Mouse (Mus musculus) ES-E14 (cell line): Measurements from ENCODE around the gene Ppil4. TPM values are rescaled to one million over a fixed set of nuclear protein-coding genes. Genes with fewer than 3 reads are reported as not detected.

Source experiments
- DNase-seq: peaks from one replicate; pipeline ENCODE4 v3.0.0-alpha.2; 2013; ENCODE audit warnings: low read depth, low spot score
- H3K27ac ChIP-seq: 2 replicates; pipeline ENCODE4 v1.5.1; 2012; ENCODE audit warnings: low read depth, mild to moderate bottlenecking, low read length, moderate library complexity, mixed read lengths; ENCODE audit not compliant: poor library complexity, insufficient read depth, severe bottlenecking
- H3K36me3 ChIP-seq: 2 replicates; pipeline ENCODE4 v1.6.1; 2012; ENCODE audit warnings: mild to moderate bottlenecking, low read length, moderate library complexity, mixed read lengths; ENCODE audit not compliant: control insufficient read depth, poor library complexity, insufficient read depth, severe bottlenecking
- H3K4me1 ChIP-seq, 2 experiments: fragments of 150-350 bp in 1 of 2; sonication (generic) in 1 of 2; 2 replicates each; pipeline ENCODE4 v1.6.1; 2012; ENCODE audit warnings: low read length in 2 of 2, mild to moderate bottlenecking in 1 of 2, mixed read lengths in 1 of 2; ENCODE audit not compliant: control insufficient read depth in 2 of 2, insufficient read depth in 2 of 2, poor library complexity in 1 of 2
- H3K4me3 ChIP-seq, 2 experiments: fragments of 150-350 bp in 1 of 2; sonication (generic) in 1 of 2; 2 replicates each; pipeline ENCODE4 v1.5.1; 2012; ENCODE audit warnings: low read length in 2 of 2, low read depth in 1 of 2, mild to moderate bottlenecking in 1 of 2, mixed read lengths in 1 of 2; ENCODE audit not compliant: insufficient read depth in 1 of 2, poor library complexity in 1 of 2, severe bottlenecking in 1 of 2
- H3K9ac ChIP-seq: 2 replicates; pipeline ENCODE4 v1.6.1; 2012; ENCODE audit warnings: low read depth, mild to moderate bottlenecking, low read length, mixed read lengths; ENCODE audit not compliant: poor library complexity, insufficient read depth, severe bottlenecking
- H3K9me3 ChIP-seq: fragments of 150-350 bp; sonication (generic); 2 replicates; pipeline ENCODE4 v1.6.1; 2012; ENCODE audit warnings: low read depth, mild to moderate bottlenecking, low read length; ENCODE audit not compliant: control insufficient read depth, insufficient read depth
- CHD2 ChIP-seq: IDR thresholded peaks from 2 replicates; pipeline ENCODE4 v1.6.1; 2014; ENCODE audit warnings: mild to moderate bottlenecking, low read depth, low read length, inconsistent platforms
- HCFC1 ChIP-seq: IDR thresholded peaks from 2 replicates; pipeline ENCODE4 v1.6.1; 2012; ENCODE audit warnings: low read length, inconsistent platforms, borderline replicate concordance; ENCODE audit not compliant: insufficient read depth
- MAFK ChIP-seq: IDR thresholded peaks from 2 replicates; pipeline ENCODE4 v1.6.1; 2014; ENCODE audit warnings: mild to moderate bottlenecking, low read depth, low read length, inconsistent platforms; ENCODE audit not compliant: insufficient read depth
- ZC3H11A ChIP-seq: IDR thresholded peaks from 2 replicates; pipeline ENCODE4 v1.6.1; 2012; ENCODE audit warnings: low read depth, mild to moderate bottlenecking, inconsistent platforms, low read length, borderline replicate concordance
- ZNF384 ChIP-seq: IDR thresholded peaks from 2 replicates; pipeline ENCODE4 v1.6.1; 2012; ENCODE audit warnings: low read depth, low read length, inconsistent platforms
- in situ Hi-C, 2 experiments: fragments of 600-800 bp; cut with MboI; formaldehyde crosslinking; loops; one replicate each; pipeline ENCODE4 v1.15.1; 2025; ENCODE audit warnings: low sequenced_read_pairs in 2 of 2, inconsistent platforms in 1 of 2; ENCODE audit not compliant: unreplicated experiment in 2 of 2
- total RNA-seq: library from RNA; depleted of rRNA; stranded (reverse); fragments of 300-350 nt; gene quantifications from 2 replicates; pipeline ENCODE4 v1.2.3, GENCODE M21; 2012

Ppil4 gene
- total RNA-seq, 1 experiment: 38.6 TPM

- H3K27ac ChIP-seq: no peak overlapping the region
- in situ Hi-C loops: no loop called here
- H3K4me3 ChIP-seq: no peak overlapping the region
- H3K9me3 ChIP-seq: no peaks in the 10 kb centered on the region
- no peak overlapping the region for H3K9ac ChIP-seq
- H3K4me1 ChIP-seq: no peaks in the 10 kb centered on the region
- no peak for DNase-seq
- H3K36me3 ChIP-seq: peaks cover 14% of the 10 kb centered on the region
- TF ChIP-seq ZC3H11A: no peak
- no peak for TF ChIP-seq ZNF384
- no peak for TF ChIP-seq HCFC1
- TF ChIP-seq CHD2: no peak
- TF ChIP-seq MAFK: no peak
These were observed 26.9 kb downstream of the Ppil4 start for GRCm38 (mm10) chr10:7819603-7820002.

GRCm38 (mm10) chr10:7820171-7820570, 27.5 kb downstream of the Ppil4 start:
- Histone ChIP-seq H3K9me3 (no peaks in the 10 kb centered on the region), H3K4me3 (no peak overlapping the region), H3K36me3 (peaks cover 12% of the 10 kb centered on the region), H3K4me1 (no peaks in the 10 kb centered on the region), H3K27ac (no peak overlapping the region), H3K9ac (no peak overlapping the region)
- no peak for DNase-seq
- in situ Hi-C loops: no loop called here
- no peak for TF ChIP-seq MAFK
- no peak for TF ChIP-seq ZC3H11A
- no peak for TF ChIP-seq HCFC1
- no peak for TF ChIP-seq CHD2

GRCm38 (mm10) chr10:7821981-7822380, 29.3 kb downstream of the Ppil4 start:
- Histone ChIP-seq H3K27ac (no peak overlapping the region), H3K4me1 (no peaks in the 10 kb centered on the region), H3K9ac (no peak overlapping the region), H3K4me3 (no peak overlapping the region), H3K36me3 (peaks cover 7% of the 10 kb centered on the region), H3K9me3 (no peaks in the 10 kb centered on the region)
- TF ChIP-seq CHD2 (no peak), MAFK (no peak), HCFC1 (no peak)
- DNase-seq: no peak
- in situ Hi-C loops: no loop called here

- no peaks in the 10 kb centered on the region for H3K4me1 ChIP-seq
- H3K36me3 ChIP-seq: peaks cover 7% of the 10 kb centered on the region
- H3K9me3 ChIP-seq: no peaks in the 10 kb centered on the region
- no peak overlapping the region for H3K9ac ChIP-seq
- no peak overlapping the region for H3K4me3 ChIP-seq
- in situ Hi-C loops: no loop called here
- no peak overlapping the region for H3K27ac ChIP-seq
- TF ChIP-seq HCFC1: no peak
- no peak for TF ChIP-seq MAFK
- no peak for TF ChIP-seq ZC3H11A
- no peak for TF ChIP-seq ZNF384
- no peak for TF ChIP-seq CHD2
- no peak for DNase-seq
These were observed 32.1 kb downstream of the Ppil4 start for GRCm38 (mm10) chr10:7824663-7825280.

GRCm38 (mm10) chr10:7825281-7825665, 32.6 kb downstream of the Ppil4 start:
- in situ Hi-C loops: no loop called here
- no peaks in the 10 kb centered on the region for H3K4me1 ChIP-seq

More at GRCm38 (mm10) chr10:7825281-7825665, 32.6 kb downstream of the Ppil4 start:
- H3K27ac ChIP-seq: no peak overlapping the region
- no peak overlapping the region for H3K9ac ChIP-seq
- no peak for TF ChIP-seq MAFK
- no peak for TF ChIP-seq ZNF384
- TF ChIP-seq HCFC1: no peak
- no peak for TF ChIP-seq CHD2
- no peak for TF ChIP-seq ZC3H11A
- no peak overlapping the region for H3K4me3 ChIP-seq
- H3K36me3 ChIP-seq: peaks cover 7% of the 10 kb centered on the region
- DNase-seq: no peak
- no peaks in the 10 kb centered on the region for H3K9me3 ChIP-seq
